ENCODE assay signal across 17 mouse cellular contexts in the genomic region with DNA sequence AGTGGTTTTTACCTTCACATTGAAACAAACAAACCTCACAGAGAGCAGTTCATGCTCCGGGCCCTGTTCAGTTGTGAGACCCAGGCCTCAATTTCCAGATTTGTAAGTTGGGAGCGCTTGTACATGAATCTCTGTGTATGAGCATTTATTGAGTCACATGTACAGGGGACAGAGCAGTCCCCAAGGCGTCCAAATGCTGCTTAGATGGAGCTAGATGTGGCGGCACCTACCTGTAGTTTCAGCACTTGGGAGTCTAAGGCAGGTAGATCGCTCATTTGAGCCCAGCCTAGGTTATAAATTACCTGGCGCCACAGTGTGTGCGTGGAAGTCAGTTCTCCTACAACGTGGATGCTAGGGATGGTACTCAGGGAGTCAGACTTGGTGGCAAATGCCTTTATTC. TPM values are rescaled to one million over a fixed set of nuclear protein-coding genes. Genes with fewer than 3 reads are reported as not detected.
DNase-seq lines count a peak whose midpoint lies in the region; ATAC-seq lines count a peak whose summit lies in the region.
"Had no signal": no experiment of that assay in that cellular context is flagged by ENCODE, and none has a peak within 500 bp of the region (broad histone marks: within the 10 kb centered on the region; RNA-seq: fewer than 3 reads in every experiment).

No protein-coding gene starts in this region.

- H3K9ac ChIP-seq in heart, embryonic 11.5 days (ENCODE audit: low read depth, low read length): peak overlapping the region; percentile 66; the same call in 1 of the 2 replicates
- no peak overlapping the region for H3K9ac ChIP-seq in neural tube, embryonic 11.5 days (ENCODE audit: low read length)
- no peak overlapping the region for H3K9ac ChIP-seq in intestine, embryonic 15.5 days

- peak overlapping the region; percentile 76 for H3K27ac ChIP-seq in heart, embryonic 11.5 days (ENCODE audit: low read depth, low read length)
- H3K27ac ChIP-seq in neural tube, embryonic 11.5 days (ENCODE audit: low read depth, low read length): peak overlapping the region; percentile 20; the same call in 1 of the 2 replicates
- H3K27ac ChIP-seq in intestine, embryonic 15.5 days: no peak overlapping the region
- H3K27ac ChIP-seq: hindbrain, embryonic 14.5 days; macrophage had no signal

- H3K4me1 ChIP-seq in heart, embryonic 11.5 days (ENCODE audit: control insufficient read depth, insufficient read depth, low read length): peaks cover 4% of the 10 kb centered on the region
- H3K4me1 ChIP-seq in neural tube, embryonic 11.5 days (ENCODE audit: control insufficient read depth, insufficient read depth, low read length): 0 out of 2 replicates have a peak, but pooled peaks cover 2% of the 10 kb centered on the region
- peaks cover 23% of the 10 kb centered on the region for H3K4me1 ChIP-seq in intestine, embryonic 15.5 days (replicated peaks)

- peaks cover 12% of the 10 kb centered on the region for H3K27me3 ChIP-seq in heart, embryonic 11.5 days (ENCODE audit: control insufficient read depth, insufficient read depth, low read length)
- H3K27me3 ChIP-seq in neural tube, embryonic 11.5 days (ENCODE audit: control insufficient read depth, insufficient read depth, low read length): no peaks in the 10 kb centered on the region
- H3K27me3 ChIP-seq in intestine, embryonic 15.5 days (replicated peaks): peaks cover 6% of the 10 kb centered on the region; the same call in 1 of the 2 replicates

- peak overlapping the region; percentile 64 for H3K4me2 ChIP-seq in heart, embryonic 11.5 days
- no peak overlapping the region for H3K4me2 ChIP-seq in neural tube, embryonic 11.5 days (ENCODE audit: low read depth)
- H3K4me2 ChIP-seq in intestine, embryonic 15.5 days (replicated peaks): peak overlapping the region; percentile 69

- no peaks in the 10 kb centered on the region for H3K9me3 ChIP-seq in heart, embryonic 11.5 days (replicated peaks; ENCODE audit: control insufficient read depth, low read length)
- H3K9me3 ChIP-seq in neural tube, embryonic 11.5 days (ENCODE audit: control insufficient read depth, low read length): no peaks in the 10 kb centered on the region
- no peaks in the 10 kb centered on the region for H3K9me3 ChIP-seq in intestine, embryonic 15.5 days
- H3K9me3 ChIP-seq: neural tube, embryonic 15.5 days had no signal

- ATAC-seq in heart, embryonic 11.5 days (replicated peaks; ENCODE audit: insufficient number of reproducible peaks, low FRiP score, low TSS enrichment): no peak
- no peak for ATAC-seq in neural tube, embryonic 11.5 days (ENCODE audit: insufficient read depth, low FRiP score, low TSS enrichment)
- no peak for ATAC-seq in intestine, embryonic 15.5 days

- intact Hi-C loops in heart, postnatal 36 days (cut with DNase I): no loop called here

- no peak for DNase-seq in heart, postnatal 36 days
- no peak for DNase-seq in neural tube, embryonic 11.5 days (ENCODE audit: low spot score)
- DNase-seq in neural tube, embryonic 10.5 days (ENCODE audit: extremely low spot score, low spot score): no peak
- peak; percentile 51 for DNase-seq in naive thymus-derived CD4-positive, alpha-beta T cell, adult 2 months (ENCODE audit: low read depth)
- DNase-seq in cerebellum, adult 8-10 months: no peak
- DNase-seq: kidney, adult 9 months; right cerebral cortex, adult 18-20 months had no signal

- no peak overlapping the region for H3K4me3 ChIP-seq in heart, embryonic 11.5 days (ENCODE audit: low read depth, low read length)
- no peak overlapping the region for H3K4me3 ChIP-seq in neural tube, embryonic 11.5 days (ENCODE audit: low read depth, low read length)
- no peak overlapping the region for H3K4me3 ChIP-seq in intestine, embryonic 15.5 days (replicated peaks)

- WGBS in heart, embryonic 11.5 days (ENCODE audit: insufficient replicate concordance): 80% methylated on average over 8 of the region's 8 CpGs
- WGBS in neural tube, embryonic 11.5 days: 90% methylated on average over 8 of the region's 8 CpGs
- WGBS in intestine, embryonic 15.5 days: 79% methylated on average over 8 of the region's 8 CpGs

- no peaks in the 10 kb centered on the region for H3K36me3 ChIP-seq in heart, embryonic 11.5 days (ENCODE audit: control insufficient read depth, insufficient read depth, low read length)
- no peaks in the 10 kb centered on the region for H3K36me3 ChIP-seq in neural tube, embryonic 11.5 days (ENCODE audit: control insufficient read depth, insufficient read depth, low read length)
- no peaks in the 10 kb centered on the region for H3K36me3 ChIP-seq in intestine, embryonic 15.5 days
- H3K36me3 ChIP-seq: neural tube, embryonic 15.5 days had no signal

RNA-seq across cellular contexts. Expression of a gene that starts 6.4 kb away (rescaled TPM):
- polyA plus RNA-seq in heart, embryonic 11.5 days (2014; fragmentation: Nextera tagmentation; extraction: Ambion mirVana): 9.9 and 11.2 TPM in 2 replicates
- total RNA-seq in heart, postnatal 36 days (2021): under 1 TPM; 0.42 to 0.62 TPM
- 2.4 and 3.8 TPM in 2 replicates for polyA plus RNA-seq in neural tube, embryonic 11.5 days (2014; fragmentation: Nextera tagmentation; extraction: Ambion mirVana)
- 2.7 and 3.4 TPM in 2 replicates for polyA plus RNA-seq in intestine, embryonic 15.5 days (2015; fragmentation: Nextera tagmentation; extraction: Ambion mirVana)

RNA-seq across cellular contexts. Expression of a gene that starts 23.0 kb away (rescaled TPM):
- polyA plus RNA-seq in heart, embryonic 11.5 days (2014; fragmentation: Nextera tagmentation; extraction: Ambion mirVana): 17.5 and 21.2 TPM in 2 replicates
- 1 to 10 TPM; 7.1 to 9.6 TPM for total RNA-seq in heart, postnatal 36 days (2021)
- 21.8 and 27.3 TPM in 2 replicates for polyA plus RNA-seq in neural tube, embryonic 11.5 days (2014; fragmentation: Nextera tagmentation; extraction: Ambion mirVana)
- polyA plus RNA-seq in intestine, embryonic 15.5 days (2015; fragmentation: Nextera tagmentation; extraction: Ambion mirVana): 19.6 and 21.8 TPM in 2 replicates

RNA-seq across cellular contexts. Expression of a gene that starts 27.5 kb away (rescaled TPM):
- polyA plus RNA-seq in heart, embryonic 11.5 days (2014; fragmentation: Nextera tagmentation; extraction: Ambion mirVana): not detected in 2 replicates
- total RNA-seq in heart, postnatal 36 days (2021): not detected
- not detected in 2 replicates for polyA plus RNA-seq in neural tube, embryonic 11.5 days (2014; fragmentation: Nextera tagmentation; extraction: Ambion mirVana)
- polyA plus RNA-seq in intestine, embryonic 15.5 days (2015; fragmentation: Nextera tagmentation; extraction: Ambion mirVana): not detected in 2 replicates
- total RNA-seq: common myeloid progenitor, adult 5-6 weeks; heart, adult 18-20 months; layer of hippocampus, adult 18-20 months; left cerebral cortex, adult 18-20 months had no signal
- polyA plus RNA-seq: hindbrain, embryonic 14.5 days; macrophage; midbrain, postnatal 0 days had no signal

RNA-seq across cellular contexts. Expression of a gene that starts 42.7 kb away (rescaled TPM):
- not detected in 2 replicates for polyA plus RNA-seq in heart, embryonic 11.5 days (2014; fragmentation: Nextera tagmentation; extraction: Ambion mirVana)
- total RNA-seq in heart, postnatal 36 days (2021): not detected
- polyA plus RNA-seq in neural tube, embryonic 11.5 days (2014; fragmentation: Nextera tagmentation; extraction: Ambion mirVana): not detected in 2 replicates
- polyA plus RNA-seq in intestine, embryonic 15.5 days (2015; fragmentation: Nextera tagmentation; extraction: Ambion mirVana): 0.18 and 0.27 TPM in 2 replicates
- total RNA-seq: common myeloid progenitor, adult 5-6 weeks; layer of hippocampus, adult 18-20 months; left cerebral cortex, adult 18-20 months; midbrain, postnatal 0 days had no signal
- polyA plus RNA-seq: macrophage had no signal

RNA-seq across cellular contexts. Expression of a gene that starts 60.0 kb away (rescaled TPM):
- 4.6 and 6.1 TPM in 2 replicates for polyA plus RNA-seq in heart, embryonic 11.5 days (2014; fragmentation: Nextera tagmentation; extraction: Ambion mirVana)
- 1 to 10 TPM; 1.7 to 2.5 TPM for total RNA-seq in heart, postnatal 36 days (2021)
- polyA plus RNA-seq in neural tube, embryonic 11.5 days (2014; fragmentation: Nextera tagmentation; extraction: Ambion mirVana): 12.2 and 16.5 TPM in 2 replicates
- 6.0 and 7.5 TPM in 2 replicates for polyA plus RNA-seq in intestine, embryonic 15.5 days (2015; fragmentation: Nextera tagmentation; extraction: Ambion mirVana)
